Mouse (Mus musculus): Measurements from ENCODE around the gene Capn5.

DNA sequence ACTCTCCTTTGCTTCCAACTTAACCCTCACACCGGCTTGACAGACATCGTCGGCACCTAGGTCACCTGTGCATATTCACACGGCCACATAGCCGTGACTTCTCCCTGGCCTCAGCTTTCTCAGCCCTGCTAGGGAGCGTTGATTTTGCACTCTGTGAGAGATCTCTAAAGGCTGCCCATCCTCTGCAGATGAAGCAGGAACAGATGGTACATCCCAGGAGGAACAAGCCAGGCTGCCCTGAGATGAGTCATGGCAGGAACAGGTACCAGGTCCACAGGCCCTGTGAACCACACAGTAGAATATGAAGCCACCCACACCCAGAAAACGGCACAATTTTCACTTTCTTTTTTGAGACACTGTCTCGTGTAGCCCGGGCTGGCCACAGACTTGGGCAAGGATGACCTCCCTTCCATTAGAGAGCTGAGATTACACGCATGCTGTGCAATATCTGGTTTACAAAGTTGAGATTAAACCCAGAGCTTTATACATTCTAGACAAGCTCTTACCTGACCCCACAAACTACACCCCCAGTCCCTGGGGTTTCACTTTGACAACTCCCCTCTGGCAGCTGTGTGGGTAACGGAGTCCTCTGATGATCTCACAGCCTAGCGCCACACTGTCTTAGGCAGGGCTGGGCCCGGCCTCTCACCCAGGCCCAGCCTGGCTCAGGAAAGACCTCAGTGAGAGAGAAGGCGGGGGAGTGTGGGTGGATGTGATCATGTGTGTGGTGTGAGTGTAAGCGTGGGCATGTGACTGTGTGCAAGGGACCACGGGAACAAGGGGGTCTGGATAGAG, 69.2 kb downstream of the Capn5 start:
- TF ChIP-seq POLR2A (IDR thresholded peaks at IDR 0.05; ENCODE audit: low read depth, low read length) (no peak), CTCF (IDR thresholded peaks at IDR 0.05; ENCODE audit: extremely low read depth, insufficient read length, insufficient replicate concordance, low read depth, low read length) (no peak)

All from small intestine, adult 2 months (tissue).